Mouse (Mus musculus): ENCODE measurements around the gene Iqsec1. TPM values are rescaled to one million over a fixed set of nuclear protein-coding genes. Genes with fewer than 3 reads are reported as not detected.

The Iqsec1 gene
- polyA plus RNA-seq, 1 experiment from 2014 or later: 4.2 TPM

GRCm38 (mm10) chr6:90786589-90786988 is 201.9 kb downstream of the Iqsec1 start:
- Histone ChIP-seq H3K27me3 (ENCODE audit: insufficient read depth, low read length) (no peaks in the 10 kb centered on the region), H3K4me2 (ENCODE audit: low read depth, low read length) (no peak overlapping the region), H3K36me3 (replicated peaks; ENCODE audit: insufficient read depth, low read length) (no peaks in the 10 kb centered on the region), H3K4me3 (ENCODE audit: low read depth, low read length) (no peak overlapping the region), H3K9ac (replicated peaks) (no peak overlapping the region), H3K9me3 (ENCODE audit: low read length) (no peaks in the 10 kb centered on the region), H3K4me1 (ENCODE audit: insufficient read depth) (no peaks in the 10 kb centered on the region), H3K27ac (ENCODE audit: low read depth) (no peak overlapping the region)
- WGBS (ENCODE audit: insufficient replicate concordance): 59% methylated on average over 3 of the region's 3 CpGs
- TF ChIP-seq CTCF (IDR thresholded peaks at IDR 0.05; ENCODE audit: low read depth) (no peak), EP300 (IDR thresholded peaks at IDR 0.05; ENCODE audit: low read depth) (no peak)
- DNase-seq: no peak
- ATAC-seq: no peak

- 72% methylated on average over 4 of the region's 4 CpGs for WGBS (ENCODE audit: insufficient replicate concordance)
- Histone ChIP-seq H3K4me1 (ENCODE audit: insufficient read depth) (no peaks in the 10 kb centered on the region), H3K4me3 (ENCODE audit: low read depth, low read length) (no peak overlapping the region), H3K27me3 (ENCODE audit: insufficient read depth, low read length) (no peaks in the 10 kb centered on the region), H3K27ac (ENCODE audit: low read depth) (no peak overlapping the region), H3K36me3 (replicated peaks; ENCODE audit: insufficient read depth, low read length) (no peaks in the 10 kb centered on the region), H3K9ac (replicated peaks) (no peak overlapping the region), H3K4me2 (ENCODE audit: low read depth, low read length) (no peak overlapping the region), H3K9me3 (ENCODE audit: low read length) (no peaks in the 10 kb centered on the region)
- ATAC-seq (no peak), DNase-seq (no peak)
- TF ChIP-seq EP300 (IDR thresholded peaks at IDR 0.05; ENCODE audit: low read depth) (no peak), CTCF (IDR thresholded peaks at IDR 0.05; ENCODE audit: low read depth) (no peak)
These were observed 204.5 kb downstream of the Iqsec1 start for GRCm38 (mm10) chr6:90783945-90784344.

GRCm38 (mm10) chr6:90783176-90783575 is 205.3 kb downstream of the Iqsec1 start:
- Histone ChIP-seq H3K4me1 (ENCODE audit: insufficient read depth) (no peaks in the 10 kb centered on the region), H3K9ac (replicated peaks) (no peak overlapping the region), H3K27ac (ENCODE audit: low read depth) (no peak overlapping the region), H3K27me3 (ENCODE audit: insufficient read depth, low read length) (no peaks in the 10 kb centered on the region), H3K4me3 (ENCODE audit: low read depth, low read length) (no peak overlapping the region), H3K36me3 (replicated peaks; ENCODE audit: insufficient read depth, low read length) (no peaks in the 10 kb centered on the region), H3K4me2 (ENCODE audit: low read depth, low read length) (no peak overlapping the region), H3K9me3 (ENCODE audit: low read length) (no peaks in the 10 kb centered on the region)
- DNase-seq (no peak), ATAC-seq (no peak)
- TF ChIP-seq CTCF (IDR thresholded peaks at IDR 0.05; ENCODE audit: low read depth): no peak
- no peak for TF ChIP-seq EP300 (IDR thresholded peaks at IDR 0.05; ENCODE audit: low read depth)

GRCm38 (mm10) chr6:90781921-90782770 is 206.3 kb downstream of the Iqsec1 start:
- WGBS (ENCODE audit: insufficient replicate concordance): 49% methylated on average over 19 of the region's 19 CpGs
- no peaks in the 10 kb centered on the region for H3K36me3 ChIP-seq (replicated peaks; ENCODE audit: insufficient read depth, low read length)
- H3K9ac ChIP-seq (replicated peaks): no peak overlapping the region
- no peak overlapping the region for H3K4me2 ChIP-seq (ENCODE audit: low read depth, low read length)
- no peak overlapping the region for H3K27ac ChIP-seq (ENCODE audit: low read depth)
- no peak for DNase-seq
- TF ChIP-seq CTCF (IDR thresholded peaks at IDR 0.05; ENCODE audit: low read depth) (no peak), EP300 (IDR thresholded peaks at IDR 0.05; ENCODE audit: low read depth) (no peak)
- no peaks in the 10 kb centered on the region for H3K9me3 ChIP-seq (ENCODE audit: low read length)
- no peaks in the 10 kb centered on the region for H3K27me3 ChIP-seq (ENCODE audit: insufficient read depth, low read length)
- no peak for ATAC-seq
- H3K4me3 ChIP-seq (ENCODE audit: low read depth, low read length): no peak overlapping the region
- no peaks in the 10 kb centered on the region for H3K4me1 ChIP-seq (ENCODE audit: insufficient read depth)

GRCm38 (mm10) chr6:90780532-90780931 is 208.0 kb downstream of the Iqsec1 start:
- H3K4me3 ChIP-seq (ENCODE audit: low read depth, low read length): no peak overlapping the region
- no peak for ATAC-seq
- H3K9ac ChIP-seq (replicated peaks): no peak overlapping the region
- 47% methylated on average over 2 of the region's 2 CpGs for WGBS (ENCODE audit: insufficient replicate concordance)
- H3K4me2 ChIP-seq (ENCODE audit: low read depth, low read length): no peak overlapping the region
- H3K36me3 ChIP-seq (replicated peaks; ENCODE audit: insufficient read depth, low read length): no peaks in the 10 kb centered on the region
- no peak for DNase-seq
- TF ChIP-seq EP300 (IDR thresholded peaks at IDR 0.05; ENCODE audit: low read depth): no peak
- TF ChIP-seq CTCF (IDR thresholded peaks at IDR 0.05; ENCODE audit: low read depth): no peak
- no peaks in the 10 kb centered on the region for H3K27me3 ChIP-seq (ENCODE audit: insufficient read depth, low read length)
- H3K4me1 ChIP-seq (ENCODE audit: insufficient read depth): no peaks in the 10 kb centered on the region
- peaks cover 3% of the 10 kb centered on the region; the same call in 1 of the 2 replicates for H3K9me3 ChIP-seq (ENCODE audit: low read length)
- no peak overlapping the region for H3K27ac ChIP-seq (ENCODE audit: low read depth)

- Histone ChIP-seq H3K4me1 (ENCODE audit: insufficient read depth) (no peaks in the 10 kb centered on the region), H3K27ac (ENCODE audit: low read depth) (no peak overlapping the region), H3K4me3 (ENCODE audit: low read depth, low read length) (no peak overlapping the region), H3K36me3 (replicated peaks; ENCODE audit: insufficient read depth, low read length) (no peaks in the 10 kb centered on the region), H3K9me3 (ENCODE audit: low read length) (peaks cover 3% of the 10 kb centered on the region; the same call in 1 of the 2 replicates), H3K4me2 (ENCODE audit: low read depth, low read length) (no peak overlapping the region), H3K9ac (replicated peaks) (no peak overlapping the region), H3K27me3 (ENCODE audit: insufficient read depth, low read length) (no peaks in the 10 kb centered on the region)
- ATAC-seq: no peak
- no peak for TF ChIP-seq EP300 (IDR thresholded peaks at IDR 0.05; ENCODE audit: low read depth)
- no peak for DNase-seq
- WGBS (ENCODE audit: insufficient replicate concordance): 70% methylated on average over 6 of the region's 6 CpGs
These were observed 209.6 kb downstream of the Iqsec1 start for GRCm38 (mm10) chr6:90778841-90779240.
